Mouse (Mus musculus) embryonic facial prominence, embryonic 15.5 days (tissue): Measurements from ENCODE around the gene Tex22. TPM values are rescaled to one million over a fixed set of nuclear protein-coding genes. Genes with fewer than 3 reads are reported as not detected.

Experiments used
- ATAC-seq: fragments of 200-750 bp; cut with Nextera tagmentation; 2 replicates; pipeline ENCODE4 v1.8.0; 2017; ENCODE audit warnings: low read depth, moderate TSS enrichment; ENCODE audit not compliant: insufficient number of reproducible peaks, low FRiP score, low TSS enrichment
- H3K27ac ChIP-seq: fragments of 300-500 bp; sonication (generic); replicated peaks from 2 replicates; pipeline ENCODE4 v1.5.1; 2015; ENCODE audit warnings: mild to moderate bottlenecking, inconsistent platforms
- H3K27me3 ChIP-seq: fragments of 300-500 bp; sonication (generic); 2 replicates; pipeline ENCODE4 v1.6.1; 2015; ENCODE audit warnings: inconsistent platforms
- H3K36me3 ChIP-seq: fragments of 300-500 bp; sonication (generic); 2 replicates; pipeline ENCODE4 v1.6.1; 2015; ENCODE audit warnings: mild to moderate bottlenecking, inconsistent platforms
- H3K4me1 ChIP-seq: fragments of 300-500 bp; sonication (generic); 2 replicates; pipeline ENCODE4 v1.6.1; 2015; ENCODE audit warnings: inconsistent platforms
- H3K4me2 ChIP-seq: fragments of 300-500 bp; sonication (generic); replicated peaks from 2 replicates; pipeline ENCODE4 v1.6.1; 2015; ENCODE audit warnings: mild to moderate bottlenecking, inconsistent platforms
- H3K4me3 ChIP-seq: fragments of 300-500 bp; sonication (generic); replicated peaks from 2 replicates; pipeline ENCODE4 v1.5.1; 2015; ENCODE audit warnings: mild to moderate bottlenecking, inconsistent platforms
- H3K9ac ChIP-seq: fragments of 300-500 bp; sonication (generic); 2 replicates; pipeline ENCODE4 v1.6.1; 2015; ENCODE audit warnings: inconsistent platforms
- H3K9me3 ChIP-seq: fragments of 300-500 bp; sonication (generic); replicated peaks from 2 replicates; pipeline ENCODE4 v1.6.1; 2016; ENCODE audit warnings: inconsistent platforms
- WGBS: fragments of 180-500 bp; shearing (Covaris S2); methylation state at CpG from one replicate; pipeline ENCODE4 v1.1.7; 2015; 5-methylcytosine and 5-hydroxymethylcytosine counted together
- polyA plus RNA-seq: library from polyadenylated mRNA; unstranded; fragments of >200 nt; fragmentation: Nextera tagmentation; extraction: Ambion mirVana; gene quantifications from 2 replicates; pipeline ENCODE4 v1.2.1, GENCODE M21; 2015

The Tex22 gene
- polyA plus RNA-seq, 1 experiment from 2014 or later, result not detected

GRCm38 (mm10) chr12:113061606-113062005, 12.7 kb upstream of the Tex22 start:
- no peak overlapping the region for H3K4me3 ChIP-seq
- peaks cover 80% of the 10 kb centered on the region for H3K36me3 ChIP-seq
- no peak overlapping the region for H3K4me2 ChIP-seq
- H3K27me3 ChIP-seq, result no peaks in the 10 kb centered on the region
- 82% methylated on average over 9 of the region's 9 CpGs for WGBS
- no peaks in the 10 kb centered on the region for H3K9me3 ChIP-seq
- H3K9ac ChIP-seq, result no peak overlapping the region
- H3K4me1 ChIP-seq, result no peaks in the 10 kb centered on the region
- ATAC-seq, result no peak
- no peak overlapping the region for H3K27ac ChIP-seq

GRCm38 (mm10) chr12:113062201-113062600, 12.1 kb upstream of the Tex22 start:
- Histone ChIP-seq H3K27ac (no peak overlapping the region), H3K27me3 (no peaks in the 10 kb centered on the region), H3K36me3 (peaks cover 78% of the 10 kb centered on the region), H3K9me3 (no peaks in the 10 kb centered on the region), H3K4me3 (no peak overlapping the region), H3K4me1 (no peaks in the 10 kb centered on the region), H3K4me2 (no peak overlapping the region), H3K9ac (no peak overlapping the region)
- ATAC-seq, result 0 out of 2 replicates have a peak, but pooled peaks have one; percentile 7
- WGBS, result 83% methylated on average over 10 of the region's 10 CpGs

GRCm38 (mm10) chr12:113063700-113064099, 10.6 kb upstream of the Tex22 start:
- Histone ChIP-seq H3K9me3 (no peaks in the 10 kb centered on the region), H3K36me3 (peaks cover 79% of the 10 kb centered on the region), H3K27ac (no peak overlapping the region), H3K4me3 (no peak overlapping the region), H3K9ac (no peak overlapping the region), H3K4me2 (no peak overlapping the region), H3K4me1 (no peaks in the 10 kb centered on the region), H3K27me3 (no peaks in the 10 kb centered on the region)
- ATAC-seq, result no peak
- 96% methylated on average over 7 of the region's 7 CpGs for WGBS

GRCm38 (mm10) chr12:113068002-113068401, 6.3 kb upstream of the Tex22 start:
- no peaks in the 10 kb centered on the region for H3K9me3 ChIP-seq

GRCm38 (mm10) chr12:113069389-113069788, 4.9 kb upstream of the Tex22 start:
- no peaks in the 10 kb centered on the region for H3K27me3 ChIP-seq
- no peak overlapping the region for H3K4me2 ChIP-seq
- no peak for ATAC-seq
- H3K27ac ChIP-seq, result no peak overlapping the region
- no peak overlapping the region for H3K4me3 ChIP-seq
- peaks cover 12% of the 10 kb centered on the region for H3K4me1 ChIP-seq
- no peaks in the 10 kb centered on the region for H3K9me3 ChIP-seq
- H3K36me3 ChIP-seq, result peaks cover 57% of the 10 kb centered on the region
- H3K9ac ChIP-seq, result no peak overlapping the region
- 96% methylated on average over 6 of the region's 6 CpGs for WGBS

More at GRCm38 (mm10) chr12:113068002-113068401, 6.3 kb upstream of the Tex22 start:
- Histone ChIP-seq H3K9ac (no peak overlapping the region), H3K36me3 (peaks cover 67% of the 10 kb centered on the region), H3K4me1 (0 out of 2 replicates have a peak, but pooled peaks cover 1% of the 10 kb centered on the region), H3K4me2 (no peak overlapping the region), H3K27ac (no peak overlapping the region), H3K4me3 (no peak overlapping the region), H3K27me3 (no peaks in the 10 kb centered on the region)
- 89% methylated on average over 7 of the region's 7 CpGs for WGBS
- no peak for ATAC-seq

- no peak overlapping the region for H3K4me3 ChIP-seq
- H3K9ac ChIP-seq, result no peak overlapping the region
- 85% methylated on average over 6 of the region's 6 CpGs for WGBS
- no peak overlapping the region for H3K4me2 ChIP-seq
- H3K27me3 ChIP-seq, result no peaks in the 10 kb centered on the region
- ATAC-seq, result no peak
- peaks cover 46% of the 10 kb centered on the region for H3K36me3 ChIP-seq
- no peak overlapping the region for H3K27ac ChIP-seq
- H3K4me1 ChIP-seq, result peaks cover 24% of the 10 kb centered on the region
- H3K9me3 ChIP-seq, result no peaks in the 10 kb centered on the region
These were observed 3.0 kb upstream of the Tex22 start for GRCm38 (mm10) chr12:113071321-113071720.

GRCm38 (mm10) chr12:113071827-113072226, 2.5 kb upstream of the Tex22 start:
- H3K27me3 ChIP-seq, result no peaks in the 10 kb centered on the region
- WGBS, result 70% methylated on average over 6 of the region's 6 CpGs
- peaks cover 24% of the 10 kb centered on the region for H3K4me1 ChIP-seq
- no peak overlapping the region for H3K27ac ChIP-seq
- no peak overlapping the region for H3K9ac ChIP-seq
- no peaks in the 10 kb centered on the region for H3K9me3 ChIP-seq
- H3K36me3 ChIP-seq, result peaks cover 45% of the 10 kb centered on the region
- H3K4me3 ChIP-seq, result no peak overlapping the region
- no peak for ATAC-seq
- H3K4me2 ChIP-seq, result no peak overlapping the region

- peak overlapping the region; percentile 92 for H3K27ac ChIP-seq
- peak; percentile 31 for ATAC-seq
- H3K4me2 ChIP-seq, result peak overlapping the region; percentile 97
- H3K36me3 ChIP-seq, result peaks cover 28% of the 10 kb centered on the region
- H3K4me3 ChIP-seq, result peak overlapping the region; percentile 55
- no peaks in the 10 kb centered on the region for H3K27me3 ChIP-seq
- 11% methylated on average over 15 of the region's 15 CpGs for WGBS
- peaks cover 24% of the 10 kb centered on the region for H3K4me1 ChIP-seq
- H3K9me3 ChIP-seq, result no peaks in the 10 kb centered on the region
- peak overlapping the region; percentile 40 for H3K9ac ChIP-seq
These were observed 628 bp upstream of the Tex22 start for GRCm38 (mm10) chr12:113073420-113074328.

GRCm38 (mm10) chr12:113075063-113075454, 757 bp downstream of the Tex22 start:
- 2% methylated on average over 10 of the region's 10 CpGs for WGBS
- Histone ChIP-seq H3K27me3 (no peaks in the 10 kb centered on the region), H3K9ac (peak overlapping the region; percentile 40; the same call in 1 of the 2 replicates), H3K9me3 (no peaks in the 10 kb centered on the region), H3K36me3 (peaks cover 15% of the 10 kb centered on the region), H3K27ac (peak overlapping the region; percentile 92), H3K4me1 (peaks cover 24% of the 10 kb centered on the region), H3K4me2 (peak overlapping the region; percentile 97), H3K4me3 (peak overlapping the region; percentile 55)
- ATAC-seq, result peak; percentile 53

- peak overlapping the region; percentile 97 for H3K4me2 ChIP-seq
- no peak for ATAC-seq
- no peaks in the 10 kb centered on the region for H3K9me3 ChIP-seq
- 0 out of 2 replicates have a peak overlapping the region, but pooled peaks have one; percentile 55 for H3K4me3 ChIP-seq
- H3K4me1 ChIP-seq, result peaks cover 24% of the 10 kb centered on the region
- H3K36me3 ChIP-seq, result peaks cover 11% of the 10 kb centered on the region
- H3K9ac ChIP-seq, result no peak overlapping the region
- H3K27me3 ChIP-seq, result no peaks in the 10 kb centered on the region
- 53% methylated on average over 6 of the region's 6 CpGs for WGBS
- no peak overlapping the region for H3K27ac ChIP-seq
These were observed 1.2 kb downstream of the Tex22 start for GRCm38 (mm10) chr12:113075486-113075885.

GRCm38 (mm10) chr12:113087276-113087675, 13.0 kb downstream of the Tex22 start:
- H3K36me3 ChIP-seq, result no peaks in the 10 kb centered on the region
- WGBS, result 42% methylated on average over 3 of the region's 3 CpGs

More at GRCm38 (mm10) chr12:113087276-113087675, 13.0 kb downstream of the Tex22 start:
- 0 out of 2 replicates have a peak, but pooled peaks cover 4% of the 10 kb centered on the region for H3K27me3 ChIP-seq
- H3K9me3 ChIP-seq, result no peaks in the 10 kb centered on the region
- no peak overlapping the region for H3K4me3 ChIP-seq
- H3K4me1 ChIP-seq, result no peaks in the 10 kb centered on the region
- H3K27ac ChIP-seq, result no peak overlapping the region
- no peak overlapping the region for H3K9ac ChIP-seq
- no peak for ATAC-seq
- no peak overlapping the region for H3K4me2 ChIP-seq
